ENCODE assay signal across 11 mouse cellular contexts in the genomic region with DNA sequence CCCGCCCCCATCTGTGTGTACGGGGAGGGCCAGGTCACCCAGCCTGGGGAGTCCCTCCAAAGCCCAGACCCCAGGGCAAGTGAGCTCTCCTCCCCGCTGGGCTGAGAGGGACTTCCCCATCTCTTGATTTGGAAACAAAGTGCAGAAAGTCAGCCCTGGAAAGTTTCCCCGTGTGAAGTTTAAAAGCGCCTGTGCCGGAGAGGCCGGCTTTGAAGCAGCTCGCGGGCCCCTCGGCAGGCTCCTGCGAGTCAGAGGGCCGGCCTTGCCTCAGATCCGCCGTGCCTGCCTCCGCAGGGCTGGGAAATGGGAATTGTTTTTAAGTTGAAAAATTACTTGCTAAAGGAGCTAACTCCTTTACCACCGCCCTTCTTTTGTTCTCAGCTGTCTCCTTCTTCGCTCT. TPM values are rescaled to one million over a fixed set of nuclear protein-coding genes. Genes with fewer than 3 reads are reported as not detected.
DNase-seq lines count a peak whose midpoint lies in the region; ATAC-seq and TF ChIP-seq lines count a peak whose summit lies in the region.
"Had no signal": no experiment of that assay in that cellular context is flagged by ENCODE, and none has a peak within 500 bp of the region (broad histone marks: within the 10 kb centered on the region; RNA-seq: fewer than 3 reads in every experiment).

No protein-coding gene starts in this region.

- no peaks in the 10 kb centered on the region for H3K9me3 ChIP-seq in neural tube, embryonic 15.5 days (replicated peaks)
- no peaks in the 10 kb centered on the region for H3K9me3 ChIP-seq in embryonic facial prominence, embryonic 12.5 days
- H3K9me3 ChIP-seq in hindbrain, postnatal 0 days (ENCODE audit: low read length): no peaks in the 10 kb centered on the region
- H3K9me3 ChIP-seq in neural tube, embryonic 11.5 days (ENCODE audit: control insufficient read depth, low read length): no peaks in the 10 kb centered on the region
- H3K9me3 ChIP-seq in lung, postnatal 0 days (ENCODE audit: low read length): no peaks in the 10 kb centered on the region
- no peaks in the 10 kb centered on the region for H3K9me3 ChIP-seq in liver, embryonic 11.5 days (ENCODE audit: control insufficient read depth, low read length)

- under 1% methylated on average over 17 of the region's 17 CpGs for WGBS in neural tube, embryonic 15.5 days
- WGBS in embryonic facial prominence, embryonic 12.5 days: 2% methylated on average over 17 of the region's 17 CpGs
- 3% methylated on average over 17 of the region's 17 CpGs for WGBS in hindbrain, postnatal 0 days
- WGBS in neural tube, embryonic 11.5 days: under 1% methylated on average over 17 of the region's 17 CpGs
- 3% methylated on average over 16 of the region's 17 CpGs for WGBS in lung, postnatal 0 days
- 3% methylated on average over 17 of the region's 17 CpGs for WGBS in liver, embryonic 11.5 days

- no peak for ATAC-seq in neural tube, embryonic 15.5 days (ENCODE audit: low FRiP score)
- no peak for ATAC-seq in embryonic facial prominence, embryonic 12.5 days (ENCODE audit: insufficient number of reproducible peaks, insufficient read depth, low FRiP score, low TSS enrichment)
- ATAC-seq in hindbrain, postnatal 0 days: no peak
- ATAC-seq in neural tube, embryonic 11.5 days (ENCODE audit: insufficient read depth, low FRiP score, low TSS enrichment): no peak
- ATAC-seq in lung, postnatal 0 days: no peak
- no peak for ATAC-seq in liver, embryonic 11.5 days (replicated peaks; ENCODE audit: low FRiP score)
- ATAC-seq: intestine, embryonic 16.5 days had no signal

- no peak overlapping the region for H3K9ac ChIP-seq in neural tube, embryonic 15.5 days (replicated peaks)
- no peak overlapping the region for H3K9ac ChIP-seq in embryonic facial prominence, embryonic 12.5 days
- no peak overlapping the region for H3K9ac ChIP-seq in hindbrain, postnatal 0 days (replicated peaks; ENCODE audit: low read length)
- no peak overlapping the region for H3K9ac ChIP-seq in neural tube, embryonic 11.5 days (ENCODE audit: low read length)
- no peak overlapping the region for H3K9ac ChIP-seq in lung, postnatal 0 days (replicated peaks; ENCODE audit: low read depth)
- no peak overlapping the region for H3K9ac ChIP-seq in liver, embryonic 11.5 days (ENCODE audit: low read depth, low read length)

- TF ChIP-seq EP300 in lung, postnatal 0 days (IDR thresholded peaks at IDR 0.05): no peak

- no peak overlapping the region for H3K27ac ChIP-seq in neural tube, embryonic 15.5 days (replicated peaks)
- no peak overlapping the region for H3K27ac ChIP-seq in embryonic facial prominence, embryonic 12.5 days
- no peak overlapping the region for H3K27ac ChIP-seq in hindbrain, postnatal 0 days
- no peak overlapping the region for H3K27ac ChIP-seq in neural tube, embryonic 11.5 days (ENCODE audit: low read depth, low read length)
- no peak overlapping the region for H3K27ac ChIP-seq in lung, postnatal 0 days (ENCODE audit: low read length)
- H3K27ac ChIP-seq in liver, embryonic 11.5 days (ENCODE audit: low read depth, low read length): no peak overlapping the region

- no peak for TF ChIP-seq CTCF in hindbrain, postnatal 0 days (IDR thresholded peaks at IDR 0.05; ENCODE audit: low read depth)
- TF ChIP-seq CTCF in lung, postnatal 0 days (IDR thresholded peaks at IDR 0.05): no peak

- H3K4me2 ChIP-seq in neural tube, embryonic 15.5 days: no peak overlapping the region
- peak overlapping the region; percentile 25 for H3K4me2 ChIP-seq in embryonic facial prominence, embryonic 12.5 days (replicated peaks)
- no peak overlapping the region for H3K4me2 ChIP-seq in hindbrain, postnatal 0 days (ENCODE audit: low read depth, low read length)
- H3K4me2 ChIP-seq in neural tube, embryonic 11.5 days (ENCODE audit: low read depth): no peak overlapping the region
- H3K4me2 ChIP-seq in lung, postnatal 0 days (replicated peaks; ENCODE audit: low read depth, low read length): no peak overlapping the region
- H3K4me2 ChIP-seq in liver, embryonic 11.5 days: no peak overlapping the region

- peaks cover 86% of the 10 kb centered on the region for H3K27me3 ChIP-seq in neural tube, embryonic 15.5 days (replicated peaks)
- H3K27me3 ChIP-seq in embryonic facial prominence, embryonic 12.5 days: peaks cover 84% of the 10 kb centered on the region
- peaks cover 61% of the 10 kb centered on the region for H3K27me3 ChIP-seq in hindbrain, postnatal 0 days (ENCODE audit: insufficient read depth, low read length)
- peaks cover 78% of the 10 kb centered on the region for H3K27me3 ChIP-seq in neural tube, embryonic 11.5 days (ENCODE audit: control insufficient read depth, insufficient read depth, low read length)
- H3K27me3 ChIP-seq in lung, postnatal 0 days (replicated peaks; ENCODE audit: insufficient read depth, low read length): peaks cover 62% of the 10 kb centered on the region
- H3K27me3 ChIP-seq in liver, embryonic 11.5 days (replicated peaks; ENCODE audit: control insufficient read depth, insufficient read depth, low read length): peaks cover 86% of the 10 kb centered on the region

- peak; percentile 67 for DNase-seq in neural tube, embryonic 10.5 days (ENCODE audit: extremely low spot score, low spot score)
- no peak for DNase-seq in hindbrain, postnatal 0 days (ENCODE audit: low spot score)
- DNase-seq in neural tube, embryonic 11.5 days (ENCODE audit: low spot score): peak; percentile 45
- no peak for DNase-seq in spleen, postnatal 10 days (ENCODE audit: low spot score in 2 of 2)
- no peak for DNase-seq in lung, postnatal 0 days (ENCODE audit: low spot score)
- no peak for DNase-seq in liver, embryonic 11.5 days (ENCODE audit: low spot score)
- DNase-seq: cerebellum, postnatal 14 days; lung, postnatal 10 days had no signal

- H3K4me1 ChIP-seq in neural tube, embryonic 15.5 days: peaks cover 10% of the 10 kb centered on the region
- peaks cover 13% of the 10 kb centered on the region for H3K4me1 ChIP-seq in embryonic facial prominence, embryonic 12.5 days
- peaks cover 5% of the 10 kb centered on the region; the same call in 1 of the 2 replicates for H3K4me1 ChIP-seq in hindbrain, postnatal 0 days (ENCODE audit: insufficient read depth, low read length)
- peaks cover 10% of the 10 kb centered on the region for H3K4me1 ChIP-seq in neural tube, embryonic 11.5 days (ENCODE audit: control insufficient read depth, insufficient read depth, low read length)
- H3K4me1 ChIP-seq in lung, postnatal 0 days (ENCODE audit: insufficient read depth, low read depth, low read length): peaks cover 5% of the 10 kb centered on the region; the same call in 1 of the 2 replicates
- H3K4me1 ChIP-seq in liver, embryonic 11.5 days (replicated peaks; ENCODE audit: control insufficient read depth, insufficient read depth, low read length): peaks cover 3% of the 10 kb centered on the region; the same call in 1 of the 2 replicates

- no peaks in the 10 kb centered on the region for H3K36me3 ChIP-seq in neural tube, embryonic 15.5 days
- H3K36me3 ChIP-seq in embryonic facial prominence, embryonic 12.5 days: no peaks in the 10 kb centered on the region
- H3K36me3 ChIP-seq in hindbrain, postnatal 0 days (ENCODE audit: insufficient read depth, low read length): no peaks in the 10 kb centered on the region
- no peaks in the 10 kb centered on the region for H3K36me3 ChIP-seq in neural tube, embryonic 11.5 days (ENCODE audit: control insufficient read depth, insufficient read depth, low read length)
- no peaks in the 10 kb centered on the region for H3K36me3 ChIP-seq in lung, postnatal 0 days (ENCODE audit: insufficient read depth, low read length)
- H3K36me3 ChIP-seq in liver, embryonic 11.5 days (ENCODE audit: control insufficient read depth, insufficient read depth, low read length): no peaks in the 10 kb centered on the region

- H3K4me3 ChIP-seq in neural tube, embryonic 15.5 days (replicated peaks): no peak overlapping the region
- H3K4me3 ChIP-seq in embryonic facial prominence, embryonic 12.5 days: peak overlapping the region; percentile 6; the same call in 1 of the 2 replicates
- H3K4me3 ChIP-seq in hindbrain, postnatal 0 days (ENCODE audit: low read length): peak overlapping the region; percentile 6; the same call in 1 of the 2 replicates
- H3K4me3 ChIP-seq in neural tube, embryonic 11.5 days (ENCODE audit: low read depth, low read length): no peak overlapping the region
- no peak overlapping the region for H3K4me3 ChIP-seq in lung, postnatal 0 days (ENCODE audit: low read depth, low read length)
- H3K4me3 ChIP-seq in liver, embryonic 11.5 days (ENCODE audit: low read depth, low read length): no peak overlapping the region

RNA-seq across cellular contexts. Expression of gene Lhx2, which starts 2.5 kb away (rescaled TPM):
- 1.6 and 3.0 TPM in 2 replicates for polyA plus RNA-seq in neural tube, embryonic 15.5 days (2015; fragmentation: Nextera tagmentation; extraction: Ambion mirVana)
- polyA plus RNA-seq in embryonic facial prominence, embryonic 12.5 days (2016; fragmentation: Nextera tagmentation; extraction: Ambion mirVana): 18.4 and 22.2 TPM in 2 replicates
- 22.2 and 33.2 TPM in 2 replicates for total RNA-seq in hindbrain, postnatal 0 days (2014; rRNA removed)
- 4.6 and 7.3 TPM in 2 replicates for polyA plus RNA-seq in hindbrain, postnatal 0 days (2015; fragmentation: Nextera tagmentation; extraction: Ambion mirVana)
- polyA plus RNA-seq in neural tube, embryonic 11.5 days (2014; fragmentation: Nextera tagmentation; extraction: Ambion mirVana): 6.0 and 8.7 TPM in 2 replicates
- not detected in 2 replicates for polyA plus RNA-seq in lung, postnatal 0 days (2015; fragmentation: Nextera tagmentation; extraction: Ambion mirVana)
- polyA plus RNA-seq in liver, embryonic 11.5 days (2014; fragmentation: Nextera tagmentation; extraction: Ambion mirVana): 10.5 and 11.0 TPM in 2 replicates

RNA-seq across cellular contexts. Expression of gene Dennd1a, which starts 49.4 kb away (rescaled TPM):
- 17.0 and 17.8 TPM in 2 replicates for polyA plus RNA-seq in neural tube, embryonic 15.5 days (2015; fragmentation: Nextera tagmentation; extraction: Ambion mirVana)
- 17.9 and 21.4 TPM in 2 replicates for polyA plus RNA-seq in embryonic facial prominence, embryonic 12.5 days (2016; fragmentation: Nextera tagmentation; extraction: Ambion mirVana)
- total RNA-seq in hindbrain, postnatal 0 days (2014; rRNA removed): 50.6 and 51.9 TPM in 2 replicates
- 11.0 and 14.4 TPM in 2 replicates for polyA plus RNA-seq in hindbrain, postnatal 0 days (2015; fragmentation: Nextera tagmentation; extraction: Ambion mirVana)
- polyA plus RNA-seq in neural tube, embryonic 11.5 days (2014; fragmentation: Nextera tagmentation; extraction: Ambion mirVana): 7.3 and 8.1 TPM in 2 replicates
- 4.4 and 5.5 TPM in 2 replicates for polyA plus RNA-seq in lung, postnatal 0 days (2015; fragmentation: Nextera tagmentation; extraction: Ambion mirVana)
- polyA plus RNA-seq in liver, embryonic 11.5 days (2014; fragmentation: Nextera tagmentation; extraction: Ambion mirVana): 10.6 and 11.8 TPM in 2 replicates

Comparison
In these comparisons a context has a peak if more than half of its experiments do, and no peak if none do; other contexts are left out.
1. DNase-seq: peak in neural tube, embryonic 10.5 days (single experiment) and neural tube, embryonic 11.5 days (single experiment); none in hindbrain, postnatal 0 days (single experiment), spleen, postnatal 10 days (0 of 2), lung, postnatal 0 days (single experiment) and liver, embryonic 11.5 days (single experiment).
2. H3K4me3 ChIP-seq: peak in embryonic facial prominence, embryonic 12.5 days (single experiment) and hindbrain, postnatal 0 days (single experiment); none in neural tube, embryonic 15.5 days (single experiment), neural tube, embryonic 11.5 days (single experiment), lung, postnatal 0 days (single experiment) and liver, embryonic 11.5 days (single experiment).